Mouse (Mus musculus) embryonic facial prominence, embryonic 10.5 days (tissue): ENCODE data around the gene Apoa1. TPM values are rescaled to one million over a fixed set of nuclear protein-coding genes. Genes with fewer than 3 reads are reported as not detected.

Source experiments
- DNase-seq: peaks from one replicate; pipeline ENCODE4 v3.0.0-alpha.2; 2017; ENCODE audit warnings: low spot score
- H3K27ac ChIP-seq: fragments of 300-500 bp; sonication (generic); replicated peaks from 2 replicates; pipeline ENCODE4 v1.5.1; 2016; ENCODE audit warnings: mild to moderate bottlenecking
- H3K27me3 ChIP-seq: fragments of 300-500 bp; sonication (generic); replicated peaks from 2 replicates; pipeline ENCODE4 v1.6.1; 2016; ENCODE audit warnings: low read depth, mild to moderate bottlenecking; ENCODE audit not compliant: poor library complexity, severe bottlenecking
- H3K36me3 ChIP-seq: fragments of 300-500 bp; sonication (generic); replicated peaks from 2 replicates; pipeline ENCODE4 v1.6.1; 2016; ENCODE audit warnings: mild to moderate bottlenecking, moderate library complexity
- H3K4me1 ChIP-seq: fragments of 300-500 bp; sonication (generic); 2 replicates; pipeline ENCODE4 v1.6.1; 2016
- H3K4me3 ChIP-seq: fragments of 300-500 bp; sonication (generic); 2 replicates; pipeline ENCODE4 v1.5.1; 2016; ENCODE audit warnings: mild to moderate bottlenecking, moderate library complexity
- H3K9me3 ChIP-seq: fragments of 300-500 bp; sonication (generic); 2 replicates; pipeline ENCODE4 v1.6.1; 2016; ENCODE audit warnings: mild to moderate bottlenecking
- WGBS: fragments of 180-500 bp; shearing (Covaris S2); methylation state at CpG from one replicate; pipeline ENCODE4 v1.1.7; 2016; 5-methylcytosine and 5-hydroxymethylcytosine counted together
- polyA plus RNA-seq: library from polyadenylated mRNA; unstranded; fragments of >200 nt; fragmentation: Nextera tagmentation; extraction: Ambion mirVana; gene quantifications from 2 replicates; pipeline ENCODE4 v1.2.1, GENCODE M21; 2016

The Apoa1 gene
- polyA plus RNA-seq, result 1.4 TPM in 2 replicates

- 63% methylated on average over 9 of the region's 9 CpGs for WGBS
- H3K36me3 ChIP-seq, result peaks cover 2% of the 10 kb centered on the region; the same call in 1 of the 2 replicates
- H3K4me3 ChIP-seq, result no peak within 1 kb of the TSS
- DNase-seq, result no peak
- H3K9me3 ChIP-seq, result no peaks in the 10 kb centered on the region
- no peak within 1 kb of the TSS for H3K27ac ChIP-seq
- peaks cover 16% of the 10 kb centered on the region for H3K4me1 ChIP-seq
- H3K27me3 ChIP-seq, result peaks cover 42% of the 10 kb centered on the region
Observed at GRCm38 (mm10) chr9:46228491-46228890, at the start of gene Apoa1. TSS of gene Apoa1 (plus strand) at chr9:46228580.

GRCm38 (mm10) chr9:46178595-46178994 is 49.8 kb upstream of the Apoa1 start:
- DNase-seq, result no peak
- H3K27me3 ChIP-seq, result no peaks in the 10 kb centered on the region
- H3K36me3 ChIP-seq, result peaks cover 16% of the 10 kb centered on the region
- no peaks in the 10 kb centered on the region for H3K9me3 ChIP-seq
- H3K4me1 ChIP-seq, result peaks cover 16% of the 10 kb centered on the region
- no peak overlapping the region for H3K4me3 ChIP-seq
- WGBS, result 90% methylated on average over 9 of the region's 9 CpGs
- no peak overlapping the region for H3K27ac ChIP-seq

GRCm38 (mm10) chr9:46181297-46181696 is 47.1 kb upstream of the Apoa1 start:
- 89% methylated on average over 8 of the region's 8 CpGs for WGBS
- peaks cover 3% of the 10 kb centered on the region; the same call in 1 of the 2 replicates for H3K4me1 ChIP-seq
- no peaks in the 10 kb centered on the region for H3K9me3 ChIP-seq
- no peak overlapping the region for H3K27ac ChIP-seq
- no peak overlapping the region for H3K4me3 ChIP-seq
- no peak for DNase-seq
- no peaks in the 10 kb centered on the region for H3K27me3 ChIP-seq
- peaks cover 22% of the 10 kb centered on the region for H3K36me3 ChIP-seq

GRCm38 (mm10) chr9:46184542-46184941 is 43.8 kb upstream of the Apoa1 start:
- H3K4me3 ChIP-seq, result no peak overlapping the region
- no peak overlapping the region for H3K27ac ChIP-seq
- DNase-seq, result no peak
- peaks cover 2% of the 10 kb centered on the region; the same call in 1 of the 2 replicates for H3K4me1 ChIP-seq
- peaks cover 13% of the 10 kb centered on the region for H3K36me3 ChIP-seq
- H3K27me3 ChIP-seq, result no peaks in the 10 kb centered on the region
- WGBS, result 81% methylated on average over 5 of the region's 5 CpGs
- H3K9me3 ChIP-seq, result no peaks in the 10 kb centered on the region

GRCm38 (mm10) chr9:46185191-46185590 is 43.2 kb upstream of the Apoa1 start:
- Histone ChIP-seq H3K27me3 (no peaks in the 10 kb centered on the region), H3K4me3 (no peak overlapping the region), H3K36me3 (peaks cover 13% of the 10 kb centered on the region), H3K4me1 (peaks cover 2% of the 10 kb centered on the region; the same call in 1 of the 2 replicates), H3K9me3 (no peaks in the 10 kb centered on the region), H3K27ac (no peak overlapping the region)
- DNase-seq, result no peak
- 47% methylated on average over 2 of the region's 2 CpGs for WGBS

- no peak overlapping the region for H3K27ac ChIP-seq
- peaks cover 13% of the 10 kb centered on the region for H3K36me3 ChIP-seq
- no peaks in the 10 kb centered on the region for H3K9me3 ChIP-seq
- H3K4me3 ChIP-seq, result no peak overlapping the region
- DNase-seq, result no peak
- WGBS, result 87% methylated on average over 1 of the region's 1 CpGs
- no peaks in the 10 kb centered on the region for H3K27me3 ChIP-seq
- H3K4me1 ChIP-seq, result peaks cover 4% of the 10 kb centered on the region; the same call in 1 of the 2 replicates
Observed at GRCm38 (mm10) chr9:46186387-46186786, 42.0 kb upstream of the Apoa1 start.

- peaks cover 13% of the 10 kb centered on the region for H3K36me3 ChIP-seq
- H3K4me1 ChIP-seq, result peaks cover 4% of the 10 kb centered on the region; the same call in 1 of the 2 replicates
- H3K9me3 ChIP-seq, result no peaks in the 10 kb centered on the region
- no peaks in the 10 kb centered on the region for H3K27me3 ChIP-seq
- H3K4me3 ChIP-seq, result no peak overlapping the region
- 81% methylated on average over 4 of the region's 4 CpGs for WGBS
- DNase-seq, result no peak
- no peak overlapping the region for H3K27ac ChIP-seq
Observed at GRCm38 (mm10) chr9:46188370-46188769, 40.0 kb upstream of the Apoa1 start.

GRCm38 (mm10) chr9:46188956-46189355 is 39.4 kb upstream of the Apoa1 start:
- peaks cover 16% of the 10 kb centered on the region for H3K36me3 ChIP-seq
- peaks cover 4% of the 10 kb centered on the region; the same call in 1 of the 2 replicates for H3K4me1 ChIP-seq
- H3K27ac ChIP-seq, result no peak overlapping the region
- WGBS, result 73% methylated on average over 5 of the region's 5 CpGs
- H3K9me3 ChIP-seq, result no peaks in the 10 kb centered on the region
- no peak for DNase-seq
- no peak overlapping the region for H3K4me3 ChIP-seq
- H3K27me3 ChIP-seq, result no peaks in the 10 kb centered on the region

- no peak for DNase-seq
- no peak overlapping the region for H3K27ac ChIP-seq
- H3K27me3 ChIP-seq, result no peaks in the 10 kb centered on the region
- no peak overlapping the region for H3K4me3 ChIP-seq
- peaks cover 19% of the 10 kb centered on the region for H3K36me3 ChIP-seq
- WGBS, result 84% methylated on average over 10 of the region's 10 CpGs
- no peaks in the 10 kb centered on the region for H3K9me3 ChIP-seq
- H3K4me1 ChIP-seq, result peaks cover 4% of the 10 kb centered on the region; the same call in 1 of the 2 replicates
Observed at GRCm38 (mm10) chr9:46189381-46189780, 39.0 kb upstream of the Apoa1 start.

- Histone ChIP-seq H3K4me3 (no peak overlapping the region), H3K27ac (no peak overlapping the region)
- WGBS, result 70% methylated on average over 8 of the region's 8 CpGs
Observed at GRCm38 (mm10) chr9:46191234-46191633, 37.1 kb upstream of the Apoa1 start.

GRCm38 (mm10) chr9:46191644-46192043 is 36.7 kb upstream of the Apoa1 start:
- Histone ChIP-seq H3K4me1 (peaks cover 4% of the 10 kb centered on the region; the same call in 1 of the 2 replicates), H3K4me3 (no peak overlapping the region), H3K36me3 (peaks cover 36% of the 10 kb centered on the region), H3K9me3 (no peaks in the 10 kb centered on the region), H3K27me3 (no peaks in the 10 kb centered on the region), H3K27ac (no peak overlapping the region)
- no peak for DNase-seq
- 59% methylated on average over 1 of the region's 1 CpGs for WGBS

More at GRCm38 (mm10) chr9:46191234-46191633, 37.1 kb upstream of the Apoa1 start:
- H3K27me3 ChIP-seq, result no peaks in the 10 kb centered on the region
- peaks cover 4% of the 10 kb centered on the region; the same call in 1 of the 2 replicates for H3K4me1 ChIP-seq
- no peak for DNase-seq
- peaks cover 32% of the 10 kb centered on the region for H3K36me3 ChIP-seq
- H3K9me3 ChIP-seq, result no peaks in the 10 kb centered on the region

GRCm38 (mm10) chr9:46192642-46193041 is 35.7 kb upstream of the Apoa1 start:
- 87% methylated on average over 6 of the region's 6 CpGs for WGBS
- DNase-seq, result no peak
- Histone ChIP-seq H3K27me3 (no peaks in the 10 kb centered on the region), H3K4me3 (no peak overlapping the region), H3K27ac (no peak overlapping the region), H3K4me1 (peaks cover 4% of the 10 kb centered on the region; the same call in 1 of the 2 replicates), H3K36me3 (peaks cover 43% of the 10 kb centered on the region), H3K9me3 (no peaks in the 10 kb centered on the region)

- DNase-seq, result no peak
- Histone ChIP-seq H3K4me1 (peaks cover 2% of the 10 kb centered on the region; the same call in 1 of the 2 replicates), H3K27ac (no peak overlapping the region), H3K9me3 (no peaks in the 10 kb centered on the region), H3K4me3 (no peak overlapping the region), H3K36me3 (peaks cover 60% of the 10 kb centered on the region), H3K27me3 (no peaks in the 10 kb centered on the region)
- 84% methylated on average over 9 of the region's 9 CpGs for WGBS
Observed at GRCm38 (mm10) chr9:46194809-46195208, 33.6 kb upstream of the Apoa1 start.
